Comparison of ENCODE assay signal across 20 mouse cellular contexts in the genomic region with DNA sequence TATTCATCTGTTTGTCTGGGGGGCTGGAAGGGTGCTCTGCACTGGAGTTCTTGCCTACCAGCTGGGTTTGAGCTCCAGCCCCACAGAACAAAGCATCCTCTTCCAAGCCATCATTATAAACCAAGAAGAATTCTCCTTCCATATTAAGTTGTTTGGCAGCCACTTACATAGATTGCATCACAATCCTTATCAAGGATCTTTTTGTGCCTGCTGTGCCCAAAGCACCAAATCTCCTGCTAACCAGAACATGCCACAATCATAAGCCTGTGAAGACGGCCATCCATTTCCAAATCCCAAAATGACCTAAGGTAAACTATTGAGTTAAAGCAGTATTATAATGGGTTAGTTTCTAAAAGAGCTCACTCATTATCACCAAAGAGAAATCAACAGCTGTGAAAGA.
"Had no signal": no experiment of that assay in that cellular context is flagged by ENCODE, and none has a peak within 500 bp of the region (broad histone marks: within the 10 kb centered on the region; RNA-seq: fewer than 3 reads in every experiment).

No protein-coding gene starts in this region.

- DNase-seq: kidney, adult 2 months; kidney, postnatal 10 days; kidney, postnatal 36 days; layer of hippocampus, adult 9-11 months; liver, postnatal 0 days; retina, postnatal 1 day; right cerebral cortex, postnatal 25 days; spleen, adult 18-20 months; thymus, postnatal 25 days had no signal

- H3K4me2 ChIP-seq: kidney, embryonic 15.5 days; limb, embryonic 13.5 days; liver, embryonic 11.5 days; lung, embryonic 15.5 days; midbrain, embryonic 11.5 days; midbrain, embryonic 15.5 days; neural tube, embryonic 13.5 days; stomach, embryonic 15.5 days had no signal

- H3K27ac ChIP-seq: kidney, embryonic 15.5 days; limb, embryonic 10.5 days; limb, embryonic 13.5 days; liver, embryonic 14.5 days; lung, embryonic 15.5 days; midbrain, embryonic 15.5 days; neural tube, embryonic 13.5 days; stomach, embryonic 15.5 days had no signal

- H3K9ac ChIP-seq: kidney, embryonic 15.5 days; limb, embryonic 13.5 days; liver, embryonic 14.5 days; liver, postnatal 0 days; lung, embryonic 15.5 days; midbrain, embryonic 15.5 days; neural tube, embryonic 13.5 days; stomach, embryonic 15.5 days had no signal

- H3K4me3 ChIP-seq: kidney, embryonic 15.5 days; limb, embryonic 10.5 days; limb, embryonic 13.5 days; lung, embryonic 15.5 days; midbrain, embryonic 15.5 days; neural tube, embryonic 13.5 days; stomach, embryonic 15.5 days had no signal

- H3K36me3 ChIP-seq: lung, embryonic 15.5 days; midbrain, embryonic 15.5 days; neural tube, embryonic 13.5 days; stomach, embryonic 15.5 days had no signal

- H3K4me1 ChIP-seq: limb, embryonic 10.5 days had no signal

- H3K9me3 ChIP-seq: kidney, embryonic 15.5 days; limb, embryonic 10.5 days; limb, embryonic 13.5 days; lung, embryonic 15.5 days; midbrain, embryonic 15.5 days; neural tube, embryonic 13.5 days; stomach, embryonic 15.5 days had no signal

- ATAC-seq: intestine, postnatal 0 days; liver, postnatal 0 days; midbrain, embryonic 15.5 days had no signal

- H3K27me3 ChIP-seq: kidney, embryonic 15.5 days; limb, embryonic 13.5 days; lung, embryonic 15.5 days; midbrain, embryonic 15.5 days; neural tube, embryonic 13.5 days; stomach, embryonic 15.5 days had no signal
